Mouse (Mus musculus) hindbrain, embryonic 11.5 days (tissue): ENCODE results near the gene C1qtnf5. TPM values are rescaled to one million over a fixed set of nuclear protein-coding genes. Genes with fewer than 3 reads are reported as not detected.
A peak's percentile ranks its signal among the peaks of the same experiment; 100 is the strongest.

Source experiments
- ATAC-seq: fragments of 200-750 bp; cut with Nextera tagmentation; 2 replicates; pipeline ENCODE4 v1.8.0; 2017; ENCODE audit warnings: mild to moderate bottlenecking, moderate TSS enrichment, moderate library complexity; ENCODE audit not compliant: low FRiP score
- DNase-seq: peaks from one replicate; pipeline ENCODE4 v3.0.0-alpha.2; 2015; ENCODE audit warnings: low spot score
- H3K27ac ChIP-seq: fragments of 300-500 bp; sonication (generic); 2 replicates; pipeline ENCODE4 v1.5.1; 2014; ENCODE audit warnings: mild to moderate bottlenecking, low read depth, low read length
- H3K27me3 ChIP-seq: fragments of 300-500 bp; sonication (generic); 2 replicates; pipeline ENCODE4 v1.6.1; 2014; ENCODE audit warnings: mild to moderate bottlenecking, low read length, moderate library complexity, mixed read lengths; ENCODE audit not compliant: control insufficient read depth, insufficient read depth
- H3K36me3 ChIP-seq: fragments of 300-500 bp; sonication (generic); 2 replicates; pipeline ENCODE4 v1.6.1; 2014; ENCODE audit warnings: mild to moderate bottlenecking, low read length, moderate library complexity, mixed read lengths; ENCODE audit not compliant: control insufficient read depth, insufficient read depth
- H3K4me1 ChIP-seq: fragments of 300-500 bp; sonication (generic); replicated peaks from 2 replicates; pipeline ENCODE4 v1.6.1; 2014; ENCODE audit warnings: low read length, mixed read lengths; ENCODE audit not compliant: control insufficient read depth, insufficient read depth
- H3K4me2 ChIP-seq: fragments of 300-500 bp; sonication (generic); replicated peaks from 2 replicates; pipeline ENCODE4 v1.6.1; 2014; ENCODE audit warnings: mild to moderate bottlenecking, low read depth, low read length
- H3K4me3 ChIP-seq: fragments of 300-500 bp; sonication (generic); 2 replicates; pipeline ENCODE4 v1.5.1; 2014; ENCODE audit warnings: low read depth, low read length
- H3K9ac ChIP-seq: fragments of 300-500 bp; sonication (generic); 2 replicates; pipeline ENCODE4 v1.6.1; 2014; ENCODE audit warnings: low read depth, low read length
- H3K9me3 ChIP-seq: fragments of 300-500 bp; sonication (generic); 2 replicates; pipeline ENCODE4 v1.6.1; 2016; ENCODE audit warnings: low read length; ENCODE audit not compliant: control insufficient read depth
- WGBS: fragments of 180-500 bp; shearing (Covaris S2); extraction: QIAGEN DNeasy Blood & Tissue Kit; methylation state at CpG from one replicate; pipeline ENCODE4 v1.1.7; 2014; 5-methylcytosine and 5-hydroxymethylcytosine counted together
- polyA plus RNA-seq: library from polyadenylated mRNA; unstranded; fragments of >200 nt; fragmentation: Nextera tagmentation; extraction: Ambion mirVana; gene quantifications from 2 replicates; pipeline ENCODE4 v1.2.1, GENCODE M21; 2014

Gene C1qtnf5
- 0.82 and 1.2 TPM in 2 replicates for polyA plus RNA-seq

GRCm38 (mm10) chr9:44107110-44107509 is at the start of gene C1qtnf5:
C1qtnf5 (plus strand) TSS chr9:44107245.
- 0 out of 2 replicates have a peak, but pooled peaks have one; percentile 17 for ATAC-seq

DNA sequence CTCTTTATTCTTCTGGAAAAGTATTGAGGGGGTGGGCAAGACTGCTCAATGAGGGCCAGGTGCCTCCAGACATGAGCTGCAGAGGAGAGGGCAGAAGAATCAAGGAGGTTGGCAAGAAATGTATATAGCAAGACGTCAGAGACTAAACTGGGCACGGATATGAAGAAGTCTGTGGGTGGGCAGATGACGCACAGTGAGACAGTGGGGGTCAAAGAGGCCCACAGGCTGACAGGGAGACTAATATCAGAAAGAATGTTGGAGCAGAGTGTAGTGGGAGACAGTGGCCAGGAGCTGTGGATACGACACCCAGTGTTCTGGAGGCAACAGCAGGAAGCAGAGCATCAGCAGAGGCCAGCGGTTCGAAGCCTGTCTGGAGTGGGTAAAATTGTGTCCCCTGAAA is 48.4 kb upstream of the C1qtnf5 start:
- Histone ChIP-seq H3K36me3 (no peaks in the 10 kb centered on the region), H3K4me2 (no peak overlapping the region), H3K9me3 (no peaks in the 10 kb centered on the region), H3K4me3 (no peak overlapping the region), H3K9ac (no peak overlapping the region), H3K27ac (no peak overlapping the region), H3K27me3 (no peaks in the 10 kb centered on the region), H3K4me1 (no peaks in the 10 kb centered on the region)
- 84% methylated on average over 6 of the region's 6 CpGs for WGBS
- no peak for DNase-seq
- no peak for ATAC-seq

More at GRCm38 (mm10) chr9:44107110-44107509, at the start of gene C1qtnf5:
- peaks cover 15% of the 10 kb centered on the region for H3K4me1 ChIP-seq
- no peak within 1 kb of the TSS for H3K27ac ChIP-seq
- H3K36me3 ChIP-seq: no peaks in the 10 kb centered on the region
- H3K27me3 ChIP-seq: no peaks in the 10 kb centered on the region
- peak within 1 kb of the TSS; percentile 27; the same call in 1 of the 2 replicates for H3K9ac ChIP-seq
- H3K4me2 ChIP-seq: 0 out of 2 replicates have a peak within 1 kb of the TSS, but pooled peaks have one; percentile 21
- 47% methylated on average over 8 of the region's 8 CpGs for WGBS
- H3K4me3 ChIP-seq: no peak within 1 kb of the TSS
- no peak for DNase-seq
- H3K9me3 ChIP-seq: no peaks in the 10 kb centered on the region

- no peak for DNase-seq
- 43% methylated on average over 1 of the region's 1 CpGs for WGBS
- H3K36me3 ChIP-seq: no peaks in the 10 kb centered on the region
- no peaks in the 10 kb centered on the region for H3K27me3 ChIP-seq
- no peaks in the 10 kb centered on the region for H3K4me1 ChIP-seq
- no peak for ATAC-seq
- H3K4me3 ChIP-seq: no peak overlapping the region
- H3K27ac ChIP-seq: no peak overlapping the region
- H3K9ac ChIP-seq: no peak overlapping the region
- no peak overlapping the region for H3K4me2 ChIP-seq
- no peaks in the 10 kb centered on the region for H3K9me3 ChIP-seq
Measured at GRCm38 (mm10) chr9:44065177-44065576, 41.9 kb upstream of the C1qtnf5 start.

DNA sequence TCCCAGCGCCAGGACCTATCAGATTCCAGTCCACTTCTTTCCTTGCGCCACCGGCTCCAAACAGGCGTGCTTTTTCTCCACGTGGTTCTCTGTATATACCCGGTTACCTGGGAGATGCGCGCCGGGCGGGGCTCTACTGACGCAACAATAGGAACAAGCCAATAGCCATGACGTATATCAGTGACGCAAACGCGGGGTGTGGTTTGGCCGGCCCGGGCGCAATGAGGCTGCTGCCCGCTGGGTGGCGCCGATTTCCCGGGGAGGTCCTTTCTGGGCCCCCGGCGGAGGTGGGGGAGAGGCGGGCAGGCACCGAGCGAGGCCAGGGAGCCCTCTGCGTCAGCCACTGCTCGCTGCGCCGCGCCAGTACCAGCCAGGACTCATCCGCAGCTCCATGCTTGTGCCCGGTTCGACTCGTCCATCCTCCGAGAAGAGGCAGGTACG is 40.2 kb upstream of the C1qtnf5 start, which contains the start of gene Usp2:
TSS of gene Usp2 (plus strand) at position 237 of the 441 bp plus-strand sequence.
- Histone ChIP-seq H3K9ac (peak within 1 kb of the TSS; percentile 5; the same call in 1 of the 2 replicates), H3K4me3 (peak within 1 kb of the TSS; percentile 30), H3K4me1 (peaks cover 12% of the 10 kb centered on the region), H3K27ac (no peak within 1 kb of the TSS), H3K27me3 (no peaks in the 10 kb centered on the region), H3K9me3 (no peaks in the 10 kb centered on the region), H3K4me2 (peak within 1 kb of the TSS; percentile 42), H3K36me3 (no peaks in the 10 kb centered on the region)
- ATAC-seq (peak; percentile 97), DNase-seq (peak; percentile 99)
- 0% methylated on average over 36 of the region's 38 CpGs for WGBS

DNA sequence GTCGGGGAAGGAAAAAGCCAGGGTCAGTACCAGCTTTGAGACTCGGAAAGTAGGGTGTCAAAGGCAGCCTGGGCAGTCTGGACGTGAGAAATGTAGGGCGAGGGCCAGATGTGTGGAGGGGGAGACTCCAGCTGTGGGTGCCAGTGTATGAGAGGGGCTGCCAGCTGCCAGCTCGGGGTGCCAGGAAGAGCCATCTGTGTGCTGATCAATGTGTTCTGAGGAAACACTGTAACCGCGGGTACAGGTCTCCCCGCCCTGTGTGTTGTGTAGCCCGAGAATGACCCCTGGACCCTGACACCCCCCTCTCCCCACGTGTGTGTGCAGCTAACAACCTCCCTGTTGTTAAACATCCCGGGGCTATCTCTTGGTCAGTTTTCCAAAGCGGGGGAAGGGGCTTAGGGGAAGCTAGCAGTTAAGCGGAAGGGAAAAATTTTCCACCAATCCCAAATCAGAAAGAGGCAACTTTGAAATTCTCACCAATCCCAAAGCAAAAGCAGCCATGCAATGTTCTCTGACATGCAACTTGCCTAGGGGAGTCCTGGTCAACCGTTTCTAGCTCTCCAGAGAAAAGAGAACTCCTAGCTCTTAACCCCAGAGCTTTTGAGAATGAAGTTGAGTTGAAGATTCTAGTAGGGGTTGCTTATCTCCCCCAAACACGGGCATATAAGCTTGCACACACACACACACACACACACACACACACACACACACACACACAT is 39.6 kb upstream of the C1qtnf5 start:
- DNase-seq (peak; percentile 23), ATAC-seq (no peak; the same call in 1 of the 2 replicates)
- Histone ChIP-seq H3K27ac (no peak overlapping the region), H3K36me3 (no peaks in the 10 kb centered on the region), H3K4me1 (peaks cover 17% of the 10 kb centered on the region), H3K4me2 (peak overlapping the region; percentile 42), H3K9ac (peak overlapping the region; percentile 5; the same call in 1 of the 2 replicates), H3K27me3 (no peaks in the 10 kb centered on the region), H3K9me3 (no peaks in the 10 kb centered on the region), H3K4me3 (peak overlapping the region; percentile 30)
- WGBS: 8% methylated on average over 15 of the region's 15 CpGs

GRCm38 (mm10) chr9:44067960-44068330 is 39.1 kb upstream of the C1qtnf5 start:
- H3K4me1 ChIP-seq: peaks cover 18% of the 10 kb centered on the region
- 85% methylated on average over 6 of the region's 6 CpGs for WGBS
- H3K9ac ChIP-seq: no peak overlapping the region
- ATAC-seq (no peak), DNase-seq (no peak)
- no peak overlapping the region for H3K4me3 ChIP-seq
- no peaks in the 10 kb centered on the region for H3K9me3 ChIP-seq
- H3K4me2 ChIP-seq: no peak overlapping the region
- no peaks in the 10 kb centered on the region for H3K27me3 ChIP-seq
- no peaks in the 10 kb centered on the region for H3K36me3 ChIP-seq
- no peak overlapping the region for H3K27ac ChIP-seq

DNA sequence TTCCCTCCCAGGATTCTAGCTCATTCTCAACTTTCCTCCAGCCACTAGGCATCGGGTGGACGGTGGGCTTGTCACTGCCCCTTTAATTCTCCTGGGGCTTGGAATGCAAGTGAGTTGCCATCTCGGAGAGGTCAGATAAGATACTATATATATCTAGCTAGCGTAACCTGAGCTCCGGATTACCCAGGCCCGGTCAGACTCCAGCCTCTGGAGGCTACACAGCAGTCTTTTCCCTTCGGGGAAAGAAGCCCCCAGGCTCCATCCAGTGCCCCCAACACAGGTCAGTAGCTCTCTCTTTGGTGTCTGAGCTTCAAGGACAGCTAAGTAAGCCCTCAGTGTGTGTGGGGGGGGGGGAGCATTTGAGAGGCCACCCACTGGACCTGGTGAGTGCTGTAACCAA is 37.8 kb upstream of the C1qtnf5 start:
- no peak overlapping the region for H3K9ac ChIP-seq
- H3K27me3 ChIP-seq: no peaks in the 10 kb centered on the region
- H3K9me3 ChIP-seq: no peaks in the 10 kb centered on the region
- H3K4me1 ChIP-seq: peaks cover 21% of the 10 kb centered on the region
- ATAC-seq (no peak), DNase-seq (no peak)
- no peak overlapping the region for H3K4me3 ChIP-seq
- H3K27ac ChIP-seq: no peak overlapping the region
- H3K36me3 ChIP-seq: no peaks in the 10 kb centered on the region
- 0 out of 2 replicates have a peak overlapping the region, but pooled peaks have one; percentile 7 for H3K4me2 ChIP-seq
- WGBS: 34% methylated on average over 7 of the region's 7 CpGs

- no peaks in the 10 kb centered on the region for H3K36me3 ChIP-seq
- H3K9me3 ChIP-seq: no peaks in the 10 kb centered on the region
- WGBS: 69% methylated on average over 14 of the region's 14 CpGs
Measured at GRCm38 (mm10) chr9:44070113-44070843, 36.8 kb upstream of the C1qtnf5 start.

More at GRCm38 (mm10) chr9:44070113-44070843, 36.8 kb upstream of the C1qtnf5 start:
- H3K4me2 ChIP-seq: 0 out of 2 replicates have a peak overlapping the region, but pooled peaks have one; percentile 5
- H3K4me1 ChIP-seq: peaks cover 21% of the 10 kb centered on the region
- ATAC-seq (no peak), DNase-seq (no peak)
- no peak overlapping the region for H3K27ac ChIP-seq
- H3K9ac ChIP-seq: no peak overlapping the region
- H3K27me3 ChIP-seq: no peaks in the 10 kb centered on the region
- H3K4me3 ChIP-seq: no peak overlapping the region
